Mouse (Mus musculus): ENCODE measurements around the gene Hist1h2bf. TPM values are rescaled to one million over a fixed set of nuclear protein-coding genes. Genes with fewer than 3 reads are reported as not detected.
"Not testable (repeated sequence)": the region's sequence is repeated elsewhere in the genome, so short reads cannot be mapped to it uniquely, and the experiment has no call there.

Gene Hist1h2bf
- polyA plus RNA-seq, 1 experiment from 2014 or later: 2.6 TPM

DNA sequence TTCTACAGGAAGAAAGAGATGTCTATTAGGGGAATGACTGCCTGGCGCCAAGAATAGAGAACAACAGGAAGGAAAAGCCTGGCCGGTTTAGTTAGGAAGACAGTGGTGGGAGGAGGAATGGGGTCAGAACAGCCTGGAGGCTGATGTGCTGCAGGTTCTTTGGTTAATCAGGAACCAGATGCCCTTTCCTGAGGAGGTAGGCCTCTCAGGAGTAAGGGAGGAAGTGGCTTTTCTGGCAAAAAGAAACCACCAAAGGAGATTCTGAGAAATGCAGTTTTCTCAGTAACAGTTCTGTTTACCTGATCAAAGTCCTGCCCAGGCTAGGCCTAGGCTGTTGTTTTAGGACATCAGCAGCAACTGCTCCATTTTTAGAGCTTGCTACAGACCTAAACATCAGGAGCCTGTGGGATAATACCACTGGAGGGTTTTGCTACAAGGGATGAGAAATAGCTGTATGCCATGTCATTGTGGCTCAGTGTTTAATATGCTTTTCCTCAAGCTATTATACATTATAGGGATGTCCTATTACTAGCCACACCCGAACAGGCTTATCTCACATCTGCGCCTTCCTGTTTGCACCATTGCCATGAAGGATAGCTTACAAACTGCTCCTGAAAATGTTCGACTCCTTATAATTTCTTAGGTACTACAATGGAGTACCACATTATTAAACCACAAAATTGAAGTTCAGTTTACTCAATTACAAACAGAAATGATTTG is 19.2 kb upstream of the Hist1h2bf start:
- no peak overlapping the region for H3K4me2 ChIP-seq
- 60% methylated on average over 5 of the region's 5 CpGs for WGBS (ENCODE audit: insufficient replicate concordance)
- H3K27me3 ChIP-seq (ENCODE audit: control insufficient read depth, insufficient read depth, low read length): no peaks in the 10 kb centered on the region
- no peak overlapping the region for H3K27ac ChIP-seq (ENCODE audit: low read depth, low read length)
- no peak overlapping the region for H3K9ac ChIP-seq (ENCODE audit: low read depth, low read length)
- no peak overlapping the region for H3K4me3 ChIP-seq (ENCODE audit: low read depth, low read length)
- H3K36me3 ChIP-seq (ENCODE audit: control insufficient read depth, insufficient read depth, low read length): no peaks in the 10 kb centered on the region
- no peaks in the 10 kb centered on the region for H3K9me3 ChIP-seq (replicated peaks; ENCODE audit: control insufficient read depth, low read length)
- H3K4me1 ChIP-seq (ENCODE audit: control insufficient read depth, insufficient read depth, low read length): peaks cover 5% of the 10 kb centered on the region; the same call in 1 of the 2 replicates
- ATAC-seq (replicated peaks; ENCODE audit: insufficient number of reproducible peaks, low FRiP score, low TSS enrichment): no peak

DNA sequence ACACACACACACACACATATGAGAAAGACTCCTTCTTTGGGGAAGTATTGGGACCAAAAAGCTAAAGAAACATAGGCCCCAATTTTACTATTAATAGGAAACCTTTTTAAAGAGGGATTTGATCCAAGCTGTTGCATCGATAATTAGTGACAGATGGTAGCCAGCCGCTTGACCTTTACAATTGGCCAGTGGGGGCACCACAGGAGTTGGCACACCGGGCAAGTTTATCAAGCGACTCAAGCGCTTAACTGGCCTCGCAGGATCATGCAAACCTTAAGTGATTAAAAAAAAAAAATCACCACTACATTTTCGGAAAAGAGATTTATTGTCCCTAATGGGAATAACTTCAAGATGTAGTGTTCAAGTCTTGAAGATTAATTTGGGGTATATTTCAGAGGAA is 18.6 kb upstream of the Hist1h2bf start:
- ATAC-seq (replicated peaks; ENCODE audit: insufficient number of reproducible peaks, low FRiP score, low TSS enrichment): no peak
- WGBS (ENCODE audit: insufficient replicate concordance): 89% methylated on average over 7 of the region's 7 CpGs
- H3K27ac ChIP-seq (ENCODE audit: low read depth, low read length): no peak overlapping the region

GRCm38 (mm10) chr13:23591886-23592285 is 17.9 kb upstream of the Hist1h2bf start:
- not testable (repeated sequence) for H3K4me2 ChIP-seq; ATAC-seq (replicated peaks; ENCODE audit: insufficient number of reproducible peaks, low FRiP score, low TSS enrichment)
- 65% methylated on average over 7 of the region's 7 CpGs for WGBS (ENCODE audit: insufficient replicate concordance)

More for the DNA sequence above, 18.6 kb upstream of the Hist1h2bf start:
- H3K4me3 ChIP-seq (ENCODE audit: low read depth, low read length): no peak overlapping the region
- H3K4me2 ChIP-seq: no peak overlapping the region
- H3K9ac ChIP-seq (ENCODE audit: low read depth, low read length): no peak overlapping the region
- peaks cover 5% of the 10 kb centered on the region; the same call in 1 of the 2 replicates for H3K4me1 ChIP-seq (ENCODE audit: control insufficient read depth, insufficient read depth, low read length)
- H3K36me3 ChIP-seq (ENCODE audit: control insufficient read depth, insufficient read depth, low read length): no peaks in the 10 kb centered on the region
- H3K27me3 ChIP-seq (ENCODE audit: control insufficient read depth, insufficient read depth, low read length): no peaks in the 10 kb centered on the region
- no peaks in the 10 kb centered on the region for H3K9me3 ChIP-seq (replicated peaks; ENCODE audit: control insufficient read depth, low read length)

DNA sequence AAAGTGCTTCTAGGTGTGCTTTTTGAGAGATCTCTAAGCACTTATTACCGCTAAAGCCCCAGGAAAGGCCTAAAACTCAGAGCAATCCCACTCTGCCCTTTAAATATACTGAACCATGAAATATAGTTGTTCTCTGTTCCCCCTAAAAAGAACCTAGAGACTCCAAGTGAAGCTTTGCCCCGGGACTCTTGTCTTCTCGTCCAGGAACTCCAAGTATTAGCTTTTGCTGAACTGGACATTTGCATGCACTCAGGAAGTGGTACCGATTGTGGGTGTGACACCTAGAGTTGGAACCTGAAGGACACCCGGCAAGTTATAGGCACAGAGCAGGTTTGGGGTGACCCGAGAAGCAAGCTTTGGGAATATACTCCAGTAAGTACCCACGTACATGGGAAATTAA is 17.2 kb upstream of the Hist1h2bf start:
- Histone ChIP-seq H3K27ac (ENCODE audit: low read depth, low read length) (no peak overlapping the region), H3K4me1 (ENCODE audit: control insufficient read depth, insufficient read depth, low read length) (peaks cover 10% of the 10 kb centered on the region), H3K9me3 (replicated peaks; ENCODE audit: control insufficient read depth, low read length) (no peaks in the 10 kb centered on the region), H3K4me3 (ENCODE audit: low read depth, low read length) (no peak overlapping the region), H3K27me3 (ENCODE audit: control insufficient read depth, insufficient read depth, low read length) (no peaks in the 10 kb centered on the region), H3K4me2 (no peak overlapping the region), H3K36me3 (ENCODE audit: control insufficient read depth, insufficient read depth, low read length) (no peaks in the 10 kb centered on the region), H3K9ac (ENCODE audit: low read depth, low read length) (no peak overlapping the region)
- no peak for ATAC-seq (replicated peaks; ENCODE audit: insufficient number of reproducible peaks, low FRiP score, low TSS enrichment)
- WGBS (ENCODE audit: insufficient replicate concordance): 88% methylated on average over 7 of the region's 7 CpGs

More at GRCm38 (mm10) chr13:23591886-23592285, 17.9 kb upstream of the Hist1h2bf start:
- not testable (repeated sequence) for H3K9ac ChIP-seq (ENCODE audit: low read depth, low read length); H3K4me1 ChIP-seq (ENCODE audit: control insufficient read depth, insufficient read depth, low read length); H3K27ac ChIP-seq (ENCODE audit: low read depth, low read length); H3K4me3 ChIP-seq (ENCODE audit: low read depth, low read length); H3K36me3 ChIP-seq (ENCODE audit: control insufficient read depth, insufficient read depth, low read length); H3K27me3 ChIP-seq (ENCODE audit: control insufficient read depth, insufficient read depth, low read length); H3K9me3 ChIP-seq (replicated peaks; ENCODE audit: control insufficient read depth, low read length)

GRCm38 (mm10) chr13:23586940-23587225 is 12.9 kb upstream of the Hist1h2bf start:
- 12% methylated on average over 1 of the region's 1 CpGs for WGBS (ENCODE audit: insufficient replicate concordance)
- no peaks in the 10 kb centered on the region for H3K36me3 ChIP-seq (ENCODE audit: control insufficient read depth, insufficient read depth, low read length)
- no peak for ATAC-seq (replicated peaks; ENCODE audit: insufficient number of reproducible peaks, low FRiP score, low TSS enrichment)
- H3K27ac ChIP-seq (ENCODE audit: low read depth, low read length): peak overlapping the region; percentile 96
- peak overlapping the region; percentile 71 for H3K9ac ChIP-seq (ENCODE audit: low read depth, low read length)
- peak overlapping the region; percentile 36 for H3K4me3 ChIP-seq (ENCODE audit: low read depth, low read length)
- H3K4me2 ChIP-seq: peak overlapping the region; percentile 69
- H3K4me1 ChIP-seq (ENCODE audit: control insufficient read depth, insufficient read depth, low read length): peaks cover 16% of the 10 kb centered on the region; the same call in 1 of the 2 replicates
- no peaks in the 10 kb centered on the region for H3K9me3 ChIP-seq (replicated peaks; ENCODE audit: control insufficient read depth, low read length)
- H3K27me3 ChIP-seq (ENCODE audit: control insufficient read depth, insufficient read depth, low read length): no peaks in the 10 kb centered on the region

DNA sequence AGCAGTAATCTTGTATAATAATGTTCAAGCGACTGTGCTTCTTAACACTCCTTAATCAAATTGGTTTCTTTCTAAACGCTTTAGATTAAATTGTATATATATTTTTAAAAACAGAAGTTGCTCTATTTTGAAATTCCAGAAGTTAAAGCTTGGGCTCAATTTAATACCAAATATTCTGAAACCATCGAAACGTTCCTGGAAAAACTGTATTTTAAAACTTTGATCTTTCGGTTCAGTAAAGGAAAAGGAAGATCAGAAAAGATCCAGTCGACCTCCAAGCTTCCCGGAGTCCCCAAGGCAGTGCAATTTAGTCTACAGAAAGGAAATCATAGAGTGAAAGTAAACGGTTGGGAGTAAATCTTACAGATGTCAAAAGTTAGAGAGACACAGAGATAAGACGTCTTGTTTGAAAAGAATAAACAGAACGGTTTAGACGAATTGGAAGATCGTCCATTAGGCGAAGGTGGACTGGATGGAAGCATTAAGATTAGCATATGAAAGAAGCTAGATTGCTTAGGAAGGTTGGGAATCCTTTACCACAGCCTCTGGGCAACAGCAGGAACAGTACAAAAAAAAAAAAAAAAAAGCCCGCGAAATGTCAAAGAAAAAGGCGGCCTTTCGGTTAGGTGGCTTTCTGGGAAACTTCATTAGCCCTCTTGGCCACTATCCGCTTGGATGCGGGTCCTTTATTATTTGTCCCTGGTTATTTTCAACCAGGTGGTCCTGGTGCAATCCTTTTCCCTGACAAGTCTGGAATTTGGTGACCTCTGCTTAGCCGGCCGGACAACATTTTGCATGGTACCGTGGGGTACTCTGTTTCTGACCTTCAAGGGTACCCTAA is 12.3 kb upstream of the Hist1h2bf start:
- H3K4me3 ChIP-seq (ENCODE audit: low read depth, low read length): peak overlapping the region; percentile 36
- H3K9ac ChIP-seq (ENCODE audit: low read depth, low read length): peak overlapping the region; percentile 71
- 3% methylated on average over 22 of the region's 22 CpGs for WGBS (ENCODE audit: insufficient replicate concordance)
- H3K4me1 ChIP-seq (ENCODE audit: control insufficient read depth, insufficient read depth, low read length): peaks cover 18% of the 10 kb centered on the region; the same call in 1 of the 2 replicates
- no peaks in the 10 kb centered on the region for H3K27me3 ChIP-seq (ENCODE audit: control insufficient read depth, insufficient read depth, low read length)
- ATAC-seq (replicated peaks; ENCODE audit: insufficient number of reproducible peaks, low FRiP score, low TSS enrichment): no peak
- peak overlapping the region; percentile 96 for H3K27ac ChIP-seq (ENCODE audit: low read depth, low read length)
- H3K9me3 ChIP-seq (replicated peaks; ENCODE audit: control insufficient read depth, low read length): no peaks in the 10 kb centered on the region
- peak overlapping the region; percentile 69 for H3K4me2 ChIP-seq
- H3K36me3 ChIP-seq (ENCODE audit: control insufficient read depth, insufficient read depth, low read length): no peaks in the 10 kb centered on the region

DNA sequence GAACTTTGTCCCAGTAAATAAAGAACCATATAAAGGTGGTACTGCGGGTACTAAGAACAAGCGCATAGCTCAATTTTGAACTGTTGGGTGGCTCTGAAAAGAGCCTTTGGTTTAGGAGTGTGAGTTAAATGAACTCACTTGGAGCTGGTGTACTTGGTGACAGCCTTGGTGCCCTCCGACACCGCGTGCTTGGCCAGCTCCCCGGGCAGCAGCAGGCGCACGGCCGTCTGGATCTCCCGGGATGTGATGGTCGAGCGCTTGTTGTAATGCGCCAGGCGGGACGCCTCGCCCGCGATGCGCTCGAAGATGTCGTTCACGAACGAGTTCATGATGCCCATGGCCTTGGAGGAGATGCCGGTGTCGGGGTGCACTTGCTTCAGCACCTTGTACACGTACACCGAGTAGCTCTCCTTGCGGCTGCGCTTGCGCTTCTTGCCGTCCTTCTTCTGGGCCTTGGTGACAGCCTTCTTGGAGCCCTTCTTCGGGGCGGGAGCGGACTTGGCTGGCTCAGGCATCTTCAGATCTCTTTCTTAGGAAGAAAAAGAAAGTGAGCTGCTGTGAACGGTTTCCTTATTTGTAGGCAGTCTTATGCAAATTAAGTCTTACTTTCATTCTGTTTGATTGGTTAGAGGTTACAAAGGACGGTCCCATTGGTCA is 11.6 kb upstream of the Hist1h2bf start:
- H3K9me3 ChIP-seq (replicated peaks; ENCODE audit: control insufficient read depth, low read length); H3K36me3 ChIP-seq (ENCODE audit: control insufficient read depth, insufficient read depth, low read length); H3K27me3 ChIP-seq (ENCODE audit: control insufficient read depth, insufficient read depth, low read length): not testable (repeated sequence)
- Histone ChIP-seq H3K4me2 (peak overlapping the region; percentile 69), H3K27ac (ENCODE audit: low read depth, low read length) (peak overlapping the region; percentile 96), H3K4me3 (ENCODE audit: low read depth, low read length) (peak overlapping the region; percentile 38), H3K9ac (ENCODE audit: low read depth, low read length) (peak overlapping the region; percentile 80), H3K4me1 (ENCODE audit: control insufficient read depth, insufficient read depth, low read length) (peaks cover 18% of the 10 kb centered on the region; the same call in 1 of the 2 replicates)
- under 1% methylated on average over 21 of the region's 36 CpGs for WGBS (ENCODE audit: insufficient replicate concordance)
- ATAC-seq (replicated peaks; ENCODE audit: insufficient number of reproducible peaks, low FRiP score, low TSS enrichment): peak; percentile 83

DNA sequence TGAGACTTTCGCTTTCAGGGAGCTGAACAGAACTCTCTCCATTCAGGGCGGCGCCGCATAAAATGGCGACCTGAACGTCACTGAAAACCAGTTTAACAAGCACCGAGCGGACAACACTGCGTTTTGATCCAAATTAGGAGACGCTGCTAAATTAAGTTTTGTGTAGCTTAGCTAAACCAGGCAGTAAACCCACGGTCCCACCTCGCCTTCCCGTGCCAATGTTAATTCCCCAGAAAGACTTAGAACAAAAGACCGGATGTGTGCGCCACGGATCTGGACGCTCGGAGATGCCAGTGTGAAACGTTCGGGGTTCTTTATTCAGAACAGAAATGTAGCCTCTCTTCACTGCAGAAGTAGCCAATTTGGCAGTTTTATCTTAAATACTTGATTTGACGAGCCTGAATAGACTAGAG is 11.0 kb upstream of the Hist1h2bf start:
- no peak for ATAC-seq (replicated peaks; ENCODE audit: insufficient number of reproducible peaks, low FRiP score, low TSS enrichment)
- peaks cover 18% of the 10 kb centered on the region; the same call in 1 of the 2 replicates for H3K4me1 ChIP-seq (ENCODE audit: control insufficient read depth, insufficient read depth, low read length)
- WGBS (ENCODE audit: insufficient replicate concordance): under 1% methylated on average over 21 of the region's 21 CpGs

More for the DNA sequence above, 11.0 kb upstream of the Hist1h2bf start:
- no peaks in the 10 kb centered on the region for H3K9me3 ChIP-seq (replicated peaks; ENCODE audit: control insufficient read depth, low read length)
- no peaks in the 10 kb centered on the region for H3K27me3 ChIP-seq (ENCODE audit: control insufficient read depth, insufficient read depth, low read length)
- peak overlapping the region; percentile 96 for H3K27ac ChIP-seq (ENCODE audit: low read depth, low read length)
- H3K36me3 ChIP-seq (ENCODE audit: control insufficient read depth, insufficient read depth, low read length): no peaks in the 10 kb centered on the region
- peak overlapping the region; percentile 38 for H3K4me3 ChIP-seq (ENCODE audit: low read depth, low read length)
- peak overlapping the region; percentile 69 for H3K4me2 ChIP-seq
- peak overlapping the region; percentile 80 for H3K9ac ChIP-seq (ENCODE audit: low read depth, low read length)
